Mouse (Mus musculus): ENCODE measurements at regions not wholly inside any gene's neighbourhood (a gene's known extent, or its start where the extent isn't known, plus 50 kb on each side); places are given as distances from the start of the nearest gene placed in this dataset.

DNA sequence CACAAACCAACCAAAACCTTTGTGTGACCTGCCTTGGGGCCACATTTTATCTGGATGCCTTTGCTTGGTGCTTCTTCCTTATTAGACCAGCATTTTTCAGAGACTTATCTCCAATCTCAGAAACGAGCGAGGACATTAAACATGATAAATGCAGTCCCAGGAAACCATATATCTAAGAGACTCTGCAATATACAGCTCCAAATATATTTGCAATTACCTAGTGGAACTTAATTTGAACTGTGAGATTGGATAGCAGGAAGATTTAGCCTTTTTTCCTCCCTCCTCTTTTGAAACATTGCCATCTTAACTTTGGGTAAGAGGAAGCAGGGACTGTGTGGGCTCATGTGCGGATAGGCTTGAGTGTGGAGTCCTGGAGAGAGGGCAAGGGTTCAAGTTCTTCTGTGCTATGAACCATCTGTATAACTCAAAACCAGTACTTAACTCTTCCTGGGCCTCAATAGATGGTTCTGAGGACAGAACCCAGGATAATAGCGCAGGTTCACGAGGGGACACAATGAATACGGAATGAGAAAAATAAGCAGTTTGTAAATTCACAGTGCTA is 133.8 kb upstream of the 1810046K07Rik start:
- H3K4me3 ChIP-seq (ENCODE audit: insufficient read depth, low read depth, low read length) = no peak overlapping the region
- H3K4me1 ChIP-seq (ENCODE audit: control insufficient read depth, insufficient read depth, insufficient read length, low read length) = no peaks in the 10 kb centered on the region
- no peak overlapping the region for H3K27ac ChIP-seq (replicated peaks; ENCODE audit: low read depth, low read length)

DNA sequence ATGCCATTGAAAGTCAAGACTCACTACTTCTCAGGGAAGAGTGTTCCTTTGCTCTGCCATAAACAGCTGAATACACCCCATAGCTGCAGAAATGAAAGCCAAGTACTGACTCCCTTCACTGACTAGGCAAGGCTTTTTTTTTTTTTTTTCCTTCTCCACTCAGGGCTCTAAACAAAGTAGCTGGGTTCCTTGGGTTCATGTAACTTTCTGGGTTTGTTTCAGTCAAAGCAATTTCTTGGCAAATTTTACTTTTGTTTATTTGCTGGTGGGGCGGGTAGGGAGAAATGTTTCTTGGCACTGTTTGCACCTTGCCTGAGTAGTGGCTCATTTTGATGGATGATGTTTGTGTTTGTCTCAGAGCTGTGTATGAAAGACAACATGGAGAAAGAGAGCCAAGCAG is 141.3 kb upstream of the 1810046K07Rik start:
- H3K4me1 ChIP-seq (ENCODE audit: control insufficient read depth, insufficient read depth, insufficient read length, low read length) = peaks cover 3% of the 10 kb centered on the region; the same call in 1 of the 2 replicates
- no peak overlapping the region for H3K27ac ChIP-seq (replicated peaks; ENCODE audit: low read depth, low read length)
- H3K4me3 ChIP-seq (ENCODE audit: insufficient read depth, low read depth, low read length) = no peak overlapping the region

DNA sequence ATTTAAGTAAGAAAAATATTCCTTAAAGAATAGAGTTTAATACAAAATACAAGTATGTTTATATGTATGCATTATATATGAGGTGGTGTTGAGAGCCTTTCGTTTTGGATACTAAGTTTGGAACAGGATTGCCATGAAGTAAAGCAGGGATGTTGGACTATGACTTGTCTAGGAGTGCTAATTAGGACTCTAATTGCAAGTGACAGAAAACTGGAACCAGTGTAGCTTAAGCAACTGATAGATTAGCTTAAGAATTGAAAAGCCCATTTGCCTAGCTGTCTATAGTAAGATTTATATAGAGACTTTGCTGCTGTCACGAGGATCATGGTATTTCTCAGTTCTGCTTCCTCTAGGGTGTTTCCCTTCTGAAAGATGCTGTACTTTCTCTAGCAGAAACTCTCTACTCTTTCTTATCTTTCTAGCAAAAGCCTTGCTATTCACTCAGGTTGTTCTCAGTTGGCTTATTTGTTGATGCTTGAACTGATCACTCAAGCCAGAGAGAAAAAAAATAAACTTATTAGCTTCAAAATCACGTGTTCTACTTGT is 147.9 kb upstream of the 1810046K07Rik start:
- no peak overlapping the region for H3K4me3 ChIP-seq (ENCODE audit: insufficient read depth, low read depth, low read length)
- no peak overlapping the region for H3K27ac ChIP-seq (replicated peaks; ENCODE audit: low read depth, low read length)
- H3K4me1 ChIP-seq (ENCODE audit: control insufficient read depth, insufficient read depth, insufficient read length, low read length) = peaks cover 3% of the 10 kb centered on the region; the same call in 1 of the 2 replicates

DNA sequence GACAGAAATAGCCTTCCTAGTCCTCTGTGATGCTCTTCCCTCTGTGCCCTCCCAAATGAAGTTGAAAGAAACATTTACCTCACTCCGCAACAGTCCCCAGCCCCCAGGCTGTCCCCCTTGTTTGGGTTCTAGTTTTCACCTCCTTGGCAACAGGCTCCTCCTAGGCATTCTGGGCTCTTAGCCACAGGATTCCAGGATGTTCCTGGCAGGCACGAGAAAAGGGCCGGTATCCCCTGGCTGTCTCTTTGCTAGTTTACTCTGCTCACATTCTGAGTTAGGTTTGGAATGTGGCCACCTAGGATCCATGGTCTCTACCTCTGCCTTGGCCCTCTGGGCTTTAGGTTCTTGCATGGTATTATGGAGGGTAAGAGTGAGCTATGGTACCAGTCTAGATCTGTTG is 159.1 kb upstream of the 1810046K07Rik start:
- Histone ChIP-seq H3K4me3 (ENCODE audit: insufficient read depth, low read depth, low read length) (no peak overlapping the region), H3K4me1 (ENCODE audit: control insufficient read depth, insufficient read depth, insufficient read length, low read length) (no peaks in the 10 kb centered on the region), H3K27ac (replicated peaks; ENCODE audit: low read depth, low read length) (no peak overlapping the region)

DNA sequence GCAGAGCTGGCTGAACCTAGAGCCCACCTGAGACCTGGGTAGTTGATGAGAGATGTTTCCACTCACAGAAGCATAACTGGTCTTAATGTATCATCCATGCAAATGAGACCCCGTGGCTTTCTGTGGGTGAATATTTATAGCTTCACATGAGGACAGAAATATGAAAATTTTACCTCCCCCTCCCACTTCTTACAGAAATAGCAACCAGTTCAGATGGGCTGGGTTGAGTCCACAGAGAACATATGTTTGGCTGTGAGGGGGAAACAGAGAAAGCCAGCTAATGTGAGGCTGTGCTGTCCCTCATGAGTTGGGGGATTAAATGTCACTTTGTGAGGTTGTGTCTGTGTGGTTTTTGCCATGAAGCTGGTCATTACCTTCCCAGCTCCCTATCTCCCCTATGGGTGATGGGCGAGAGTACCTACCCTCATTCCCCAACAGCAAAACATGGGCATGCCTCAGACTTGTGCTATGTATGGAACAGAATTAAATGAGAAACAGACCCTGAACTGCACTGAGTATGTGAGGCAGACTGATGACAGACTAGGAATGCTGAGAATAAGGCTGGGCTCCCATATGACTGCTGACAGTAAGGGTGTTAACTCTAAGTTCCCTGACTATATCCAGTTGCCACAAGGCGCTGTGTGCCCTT is 178.7 kb upstream of the 1810046K07Rik start:
- H3K4me3 ChIP-seq (ENCODE audit: insufficient read depth, low read depth, low read length) = no peak overlapping the region
- no peaks in the 10 kb centered on the region for H3K4me1 ChIP-seq (ENCODE audit: control insufficient read depth, insufficient read depth, insufficient read length, low read length)
- no peak overlapping the region for H3K27ac ChIP-seq (replicated peaks; ENCODE audit: low read depth, low read length)

DNA sequence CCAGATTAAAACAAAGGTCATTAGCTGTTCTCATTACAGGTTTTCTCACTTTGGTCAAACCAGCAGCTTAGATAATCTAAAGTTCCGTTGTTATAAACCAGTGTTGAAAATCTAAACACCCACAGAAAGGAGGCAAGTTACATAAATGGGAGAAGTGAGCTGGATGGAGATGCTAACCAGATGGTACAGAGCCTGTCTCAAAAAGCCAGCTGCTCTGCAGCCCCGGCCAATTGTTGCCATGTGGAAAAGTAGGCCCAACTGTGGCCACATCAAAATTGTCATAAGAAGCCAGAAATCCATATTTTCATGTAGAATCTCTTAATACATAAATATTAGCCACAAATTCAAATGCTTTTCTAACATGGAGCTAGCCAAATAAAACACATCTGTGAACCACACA is 188.9 kb upstream of the 1810046K07Rik start:
- Histone ChIP-seq H3K4me3 (ENCODE audit: insufficient read depth, low read depth, low read length) (no peak overlapping the region), H3K4me1 (ENCODE audit: control insufficient read depth, insufficient read depth, insufficient read length, low read length) (no peaks in the 10 kb centered on the region), H3K27ac (replicated peaks; ENCODE audit: low read depth, low read length) (no peak overlapping the region)

DNA sequence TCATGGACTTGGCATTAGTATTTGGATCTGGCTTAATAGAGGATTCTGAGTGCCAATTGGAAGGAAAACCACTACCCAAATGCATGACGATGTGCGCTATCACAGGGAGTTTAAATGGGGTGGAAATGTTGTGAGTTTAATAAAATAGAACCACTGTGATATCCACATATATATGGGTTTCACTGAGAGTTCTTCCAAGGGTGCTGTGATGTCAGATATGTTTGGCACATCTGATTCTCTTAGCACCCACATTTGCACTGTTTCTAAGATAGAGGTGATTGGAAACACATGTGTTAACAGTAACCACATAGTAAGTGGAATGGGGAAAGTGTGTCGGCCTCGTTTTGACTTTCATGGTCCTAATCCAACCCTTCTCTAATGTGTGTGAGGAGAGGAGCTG is 189.7 kb upstream of the 1810046K07Rik start:
- Histone ChIP-seq H3K27ac (replicated peaks; ENCODE audit: low read depth, low read length) (no peak overlapping the region), H3K4me1 (ENCODE audit: control insufficient read depth, insufficient read depth, insufficient read length, low read length) (no peaks in the 10 kb centered on the region), H3K4me3 (ENCODE audit: insufficient read depth, low read depth, low read length) (no peak overlapping the region)

DNA sequence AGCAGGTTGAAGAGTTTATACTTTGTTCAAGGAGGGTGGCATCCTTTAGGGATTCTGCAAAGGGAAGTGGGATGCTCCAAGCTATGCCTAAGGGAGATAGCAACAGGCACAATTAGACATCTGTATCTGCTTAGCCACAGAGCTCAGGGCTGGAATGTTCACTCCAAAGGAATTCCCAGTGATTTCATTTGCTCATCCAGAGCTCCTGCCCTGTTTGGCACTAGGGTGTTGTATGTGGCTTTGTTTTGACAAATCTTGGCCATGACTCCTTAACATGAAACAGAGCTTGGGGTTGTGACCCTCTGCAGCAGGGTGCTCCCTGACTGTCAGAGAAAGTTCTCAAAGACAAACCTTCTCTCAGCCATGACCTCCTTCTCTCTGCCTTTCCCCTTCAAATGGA is 194.8 kb upstream of the 1810046K07Rik start:
- Histone ChIP-seq H3K4me3 (ENCODE audit: insufficient read depth, low read depth, low read length) (no peak overlapping the region), H3K27ac (replicated peaks; ENCODE audit: low read depth, low read length) (no peak overlapping the region), H3K4me1 (ENCODE audit: control insufficient read depth, insufficient read depth, insufficient read length, low read length) (no peaks in the 10 kb centered on the region)

DNA sequence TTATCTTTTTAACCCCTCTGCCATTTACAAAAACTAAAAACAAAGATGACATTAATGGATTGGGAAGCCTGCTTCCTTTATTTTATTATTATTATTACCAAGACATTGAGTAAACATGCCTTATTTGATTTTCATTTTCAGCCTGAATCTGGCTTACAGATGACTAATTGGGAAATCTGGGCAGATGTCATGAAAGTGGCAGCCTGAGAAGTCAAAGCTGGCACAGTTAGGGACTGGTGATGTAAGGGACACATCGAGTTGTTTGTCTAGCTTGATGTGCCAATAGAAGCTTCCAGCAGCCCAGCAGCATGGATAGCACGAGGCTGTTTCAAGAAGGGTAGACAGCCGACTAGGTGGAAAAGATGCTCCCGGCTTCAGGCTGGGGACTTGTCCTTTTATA is 197.2 kb upstream of the 1810046K07Rik start:
- no peak overlapping the region for H3K27ac ChIP-seq (replicated peaks; ENCODE audit: low read depth, low read length)
- no peaks in the 10 kb centered on the region for H3K4me1 ChIP-seq (ENCODE audit: control insufficient read depth, insufficient read depth, insufficient read length, low read length)
- no peak overlapping the region for H3K4me3 ChIP-seq (ENCODE audit: insufficient read depth, low read depth, low read length)

DNA sequence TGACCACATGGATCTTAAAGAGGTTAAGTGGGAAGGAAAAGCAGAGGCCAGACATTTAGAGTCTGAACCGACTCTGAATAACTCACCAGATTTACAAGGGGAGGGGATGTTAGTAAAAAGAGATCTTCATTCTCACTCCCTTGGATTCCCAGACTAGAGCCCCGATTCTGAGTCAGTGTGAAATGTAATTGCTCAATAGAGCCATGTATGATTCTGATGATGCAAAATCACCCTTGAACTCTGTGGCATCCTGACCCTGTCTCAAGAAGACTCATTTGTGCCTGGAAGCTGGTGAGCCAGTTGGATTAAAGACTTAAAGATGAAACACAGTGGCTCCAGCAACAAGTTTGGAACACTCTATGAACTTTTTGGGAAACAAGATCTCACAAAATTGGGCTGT is 210.2 kb upstream of the 1810046K07Rik start:
- no peak overlapping the region for H3K27ac ChIP-seq (replicated peaks; ENCODE audit: low read depth, low read length)
- H3K4me1 ChIP-seq (ENCODE audit: control insufficient read depth, insufficient read depth, insufficient read length, low read length) = no peaks in the 10 kb centered on the region

DNA sequence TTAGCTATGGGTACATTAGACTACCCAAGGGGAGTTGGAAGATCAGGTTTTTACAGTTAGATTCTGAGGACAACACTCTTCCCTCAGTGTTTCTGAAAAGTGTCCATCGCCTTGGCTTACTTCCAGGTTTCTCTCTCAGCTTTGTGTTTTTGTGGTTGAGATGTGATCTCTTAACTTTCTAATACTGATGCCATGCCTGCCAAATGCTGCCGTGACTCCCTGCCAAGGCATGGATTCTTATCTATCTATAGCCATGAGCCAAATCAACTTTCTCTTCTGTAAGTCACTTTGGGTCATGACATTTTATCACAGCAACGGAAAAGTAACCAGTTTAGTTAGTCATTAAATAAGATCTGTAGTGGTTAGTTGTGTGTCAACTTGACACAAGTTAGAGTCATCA is 213.2 kb upstream of the 1810046K07Rik start:
- Histone ChIP-seq H3K4me1 (ENCODE audit: control insufficient read depth, insufficient read depth, insufficient read length, low read length) (no peaks in the 10 kb centered on the region), H3K27ac (replicated peaks; ENCODE audit: low read depth, low read length) (no peak overlapping the region), H3K4me3 (ENCODE audit: insufficient read depth, low read depth, low read length) (no peak overlapping the region)

More for the DNA sequence above, 210.2 kb upstream of the 1810046K07Rik start:
- H3K4me3 ChIP-seq (ENCODE audit: insufficient read depth, low read depth, low read length) = no peak overlapping the region

DNA sequence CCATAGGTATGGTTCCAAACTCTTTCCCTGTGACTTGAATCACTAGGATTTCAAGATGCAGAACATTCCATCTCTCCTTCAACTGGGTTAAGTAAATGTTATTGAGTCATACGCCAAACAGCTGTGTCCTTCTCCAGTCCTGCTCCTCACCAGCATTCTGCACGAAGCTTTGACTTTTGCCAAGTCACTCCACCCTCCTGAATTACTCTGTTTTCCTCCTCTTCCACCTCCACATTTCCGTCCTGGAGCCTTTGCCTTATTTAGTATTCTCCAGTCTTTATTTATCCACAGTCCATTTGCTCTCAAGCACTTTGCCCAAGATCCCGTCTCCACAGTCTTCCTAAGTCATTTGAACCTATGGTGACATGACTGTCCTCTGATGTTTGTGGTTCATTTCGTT is 193.1 kb upstream of the Arhgap20 start:
- Histone ChIP-seq H3K27ac (replicated peaks; ENCODE audit: low read depth, low read length) (no peak overlapping the region), H3K4me3 (ENCODE audit: insufficient read depth, low read depth, low read length) (no peak overlapping the region), H3K4me1 (ENCODE audit: control insufficient read depth, insufficient read depth, insufficient read length, low read length) (no peaks in the 10 kb centered on the region)

DNA sequence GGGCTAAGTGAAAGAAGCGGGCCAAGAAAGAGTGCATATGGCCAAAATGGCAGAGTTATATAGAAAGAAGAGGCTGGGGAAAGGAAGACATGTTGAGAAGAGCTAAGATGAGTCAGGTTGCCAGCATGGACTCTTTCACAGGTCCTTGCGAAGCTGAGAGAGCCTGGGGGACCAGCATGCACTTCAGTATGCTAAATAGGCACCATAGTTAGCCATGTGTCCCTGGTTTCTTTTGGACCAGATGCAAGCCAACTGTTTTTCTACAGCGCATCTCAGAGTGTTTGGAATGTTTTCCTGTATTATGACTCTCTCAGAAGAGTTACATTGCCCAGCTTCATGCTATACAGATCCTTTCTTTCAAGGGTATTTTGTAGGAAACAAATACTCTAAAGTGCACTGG is 183.5 kb upstream of the Arhgap20 start:
- Histone ChIP-seq H3K27ac (replicated peaks; ENCODE audit: low read depth, low read length) (no peak overlapping the region), H3K4me1 (ENCODE audit: control insufficient read depth, insufficient read depth, insufficient read length, low read length) (no peaks in the 10 kb centered on the region), H3K4me3 (ENCODE audit: insufficient read depth, low read depth, low read length) (no peak overlapping the region)

DNA sequence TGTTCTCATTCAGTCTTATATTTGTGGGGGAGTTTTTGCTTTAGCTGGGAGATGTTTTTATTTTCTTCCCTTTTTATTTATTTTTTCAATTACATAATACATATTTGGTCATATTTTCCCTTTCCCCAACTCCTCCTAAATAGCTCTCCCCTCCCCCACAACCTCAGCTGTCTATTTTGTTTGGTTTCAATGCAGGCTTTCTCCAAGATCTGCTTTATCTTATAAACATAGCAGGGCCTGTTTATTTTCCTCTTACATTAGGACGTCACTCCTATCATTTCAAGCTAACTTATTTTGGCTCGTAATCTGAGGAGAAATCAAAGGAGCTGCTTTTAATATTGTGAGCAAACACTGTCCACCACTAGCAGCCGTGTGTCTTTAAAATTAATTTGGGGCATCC is 171.4 kb upstream of the Arhgap20 start:
- Histone ChIP-seq H3K4me3 (ENCODE audit: insufficient read depth, low read depth, low read length) (no peak overlapping the region), H3K4me1 (ENCODE audit: control insufficient read depth, insufficient read depth, insufficient read length, low read length) (no peaks in the 10 kb centered on the region), H3K27ac (replicated peaks; ENCODE audit: low read depth, low read length) (no peak overlapping the region)

DNA sequence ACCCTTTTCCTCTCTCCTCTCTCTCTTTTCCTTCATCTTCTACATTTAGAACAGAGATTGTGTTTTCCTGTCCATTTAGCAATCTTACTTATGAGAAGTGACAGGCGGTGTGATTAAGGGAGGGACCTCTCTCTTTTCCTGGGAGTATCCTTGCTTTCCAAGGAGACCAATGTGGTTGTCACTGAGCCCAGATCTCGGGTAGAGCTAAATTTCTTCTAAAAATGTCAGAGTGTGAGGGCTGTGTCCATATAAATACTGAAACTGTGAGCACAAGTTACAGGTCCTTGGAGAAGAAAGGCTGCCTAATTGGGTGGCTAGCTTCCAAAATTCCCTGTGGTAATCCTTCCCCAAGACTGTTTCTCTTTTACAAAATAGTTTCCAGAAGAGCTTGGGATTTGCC is 166.4 kb upstream of the Arhgap20 start:
- no peak overlapping the region for H3K27ac ChIP-seq (replicated peaks; ENCODE audit: low read depth, low read length)
- no peak overlapping the region for H3K4me3 ChIP-seq (ENCODE audit: insufficient read depth, low read depth, low read length)
- H3K4me1 ChIP-seq (ENCODE audit: control insufficient read depth, insufficient read depth, insufficient read length, low read length) = no peaks in the 10 kb centered on the region

DNA sequence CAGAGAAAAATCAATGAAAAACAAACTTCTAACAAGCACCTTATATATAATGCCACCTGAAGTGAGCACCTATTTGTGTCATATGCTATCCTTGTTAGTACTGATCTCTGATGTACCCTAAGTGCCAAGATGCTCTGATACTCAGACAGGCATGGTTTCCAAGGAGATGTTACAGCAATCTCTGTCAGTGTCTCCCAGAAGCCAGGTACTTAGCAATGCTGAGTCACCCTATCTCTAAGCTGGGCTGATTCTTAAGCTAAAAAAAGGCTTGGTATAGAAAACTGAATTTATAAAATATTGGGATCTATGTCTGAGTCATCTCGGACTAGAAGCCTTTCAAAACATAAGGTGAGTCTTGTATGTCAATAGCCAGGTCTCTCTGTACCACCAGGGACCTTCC is 157.0 kb upstream of the Arhgap20 start:
- no peak overlapping the region for H3K4me3 ChIP-seq (ENCODE audit: insufficient read depth, low read depth, low read length)
- no peaks in the 10 kb centered on the region for H3K4me1 ChIP-seq (ENCODE audit: control insufficient read depth, insufficient read depth, insufficient read length, low read length)

More for the DNA sequence above, 157.0 kb upstream of the Arhgap20 start:
- no peak overlapping the region for H3K27ac ChIP-seq (replicated peaks; ENCODE audit: low read depth, low read length)

Measured in brown adipose tissue, adult 24 weeks (tissue).